Mouse (Mus musculus): ENCODE results near the gene Phactr3. TPM values are rescaled to one million over a fixed set of nuclear protein-coding genes. Genes with fewer than 3 reads are reported as not detected.
A peak's percentile ranks its signal among the peaks of the same experiment; 100 is the strongest.

Gene Phactr3
- polyA plus RNA-seq, 2 experiments, result 0.02 to 0.13 TPM

- Histone ChIP-seq H3K4me1 (replicated peaks; ENCODE audit: control insufficient read depth in 2 of 2, insufficient read depth in 2 of 2, low read length in 1 of 2) (no peaks in the 10 kb centered on the region), H3K9me3 (ENCODE audit: control insufficient read depth, low read length) (no peaks in the 10 kb centered on the region), H3K4me2 (ENCODE audit: low read depth) (no peak overlapping the region), H3K4me3 (ENCODE audit: insufficient read depth in 1 of 2, low read depth in 2 of 2, low read length in 2 of 2) (no peak overlapping the region), H3K27ac (no peak overlapping the region), H3K36me3 (replicated peaks; ENCODE audit: control insufficient read depth, insufficient read depth, low read depth) (no peaks in the 10 kb centered on the region), H3K27me3 (ENCODE audit: control insufficient read depth, insufficient read depth, low read length) (no peaks in the 10 kb centered on the region), H3K9ac (replicated peaks) (no peak overlapping the region)
- 32% methylated on average over 4 of the region's 4 CpGs for WGBS (ENCODE audit: insufficient replicate concordance)
- ATAC-seq (ENCODE audit: insufficient read depth) (no peak), DNase-seq (ENCODE audit: low read depth in 3 of 3, low spot score in 3 of 3) (no peak)
- TF ChIP-seq CTCF (IDR thresholded peaks at IDR 0.05; ENCODE audit: low read depth), result no peak
- TF ChIP-seq EP300 (IDR thresholded peaks at IDR 0.05; ENCODE audit: low read depth), result no peak
Observed at GRCm38 (mm10) chr2:178135713-178136112, 16.9 kb downstream of the Phactr3 start.

- Histone ChIP-seq H3K4me3 (ENCODE audit: insufficient read depth in 1 of 2, low read depth in 2 of 2, low read length in 2 of 2) (no peak overlapping the region), H3K36me3 (replicated peaks; ENCODE audit: control insufficient read depth, insufficient read depth, low read depth) (no peaks in the 10 kb centered on the region), H3K4me2 (ENCODE audit: low read depth) (no peak overlapping the region), H3K4me1 (replicated peaks; ENCODE audit: control insufficient read depth in 2 of 2, insufficient read depth in 2 of 2, low read length in 1 of 2) (no peaks in the 10 kb centered on the region), H3K27me3 (ENCODE audit: control insufficient read depth, insufficient read depth, low read length) (peaks cover 11% of the 10 kb centered on the region), H3K27ac (no peak overlapping the region), H3K9me3 (ENCODE audit: control insufficient read depth, low read length) (no peaks in the 10 kb centered on the region), H3K9ac (replicated peaks) (no peak overlapping the region)
- DNase-seq (ENCODE audit: low read depth in 3 of 3, low spot score in 3 of 3) (peak in 1 of 3 experiments; percentile 4), ATAC-seq (ENCODE audit: insufficient read depth) (no peak)
- 6% methylated on average over 3 of the region's 3 CpGs for WGBS (ENCODE audit: insufficient replicate concordance)
- no peak for TF ChIP-seq EP300 (IDR thresholded peaks at IDR 0.05; ENCODE audit: low read depth)
- peak; percentile 90 for TF ChIP-seq CTCF (IDR thresholded peaks at IDR 0.05; ENCODE audit: low read depth)
Observed at GRCm38 (mm10) chr2:178137518-178137917, 18.7 kb downstream of the Phactr3 start.

- TF ChIP-seq EP300 (IDR thresholded peaks at IDR 0.05; ENCODE audit: low read depth) (no peak), CTCF (IDR thresholded peaks at IDR 0.05; ENCODE audit: low read depth) (no peak)
- H3K4me1 ChIP-seq (replicated peaks; ENCODE audit: control insufficient read depth in 2 of 2, insufficient read depth in 2 of 2, low read length in 1 of 2), result no peaks in the 10 kb centered on the region
- no peak overlapping the region for H3K4me3 ChIP-seq (ENCODE audit: insufficient read depth in 1 of 2, low read depth in 2 of 2, low read length in 2 of 2)
- H3K9ac ChIP-seq (replicated peaks), result no peak overlapping the region
- no peak overlapping the region for H3K27ac ChIP-seq
- no peaks in the 10 kb centered on the region for H3K9me3 ChIP-seq (ENCODE audit: control insufficient read depth, low read length)
- peaks cover 14% of the 10 kb centered on the region for H3K27me3 ChIP-seq (ENCODE audit: control insufficient read depth, insufficient read depth, low read length)
- WGBS (ENCODE audit: insufficient replicate concordance), result 10% methylated on average over 8 of the region's 10 CpGs
- no peak overlapping the region for H3K4me2 ChIP-seq (ENCODE audit: low read depth)
- DNase-seq (ENCODE audit: low read depth in 3 of 3, low spot score in 3 of 3) (no peak), ATAC-seq (ENCODE audit: insufficient read depth) (no peak)
- no peaks in the 10 kb centered on the region for H3K36me3 ChIP-seq (replicated peaks; ENCODE audit: control insufficient read depth, insufficient read depth, low read depth)
Observed at GRCm38 (mm10) chr2:178141489-178141922, 22.7 kb downstream of the Phactr3 start.

- Histone ChIP-seq H3K9ac (replicated peaks) (no peak overlapping the region), H3K4me1 (replicated peaks; ENCODE audit: control insufficient read depth in 2 of 2, insufficient read depth in 2 of 2, low read length in 1 of 2) (no peaks in the 10 kb centered on the region), H3K27ac (no peak overlapping the region), H3K27me3 (ENCODE audit: control insufficient read depth, insufficient read depth, low read length) (peaks cover 14% of the 10 kb centered on the region), H3K4me3 (ENCODE audit: insufficient read depth in 1 of 2, low read depth in 2 of 2, low read length in 2 of 2) (no peak overlapping the region), H3K36me3 (replicated peaks; ENCODE audit: control insufficient read depth, insufficient read depth, low read depth) (no peaks in the 10 kb centered on the region), H3K9me3 (ENCODE audit: control insufficient read depth, low read length) (no peaks in the 10 kb centered on the region), H3K4me2 (ENCODE audit: low read depth) (no peak overlapping the region)
- ATAC-seq (ENCODE audit: insufficient read depth), result no peak
- no peak for TF ChIP-seq CTCF (IDR thresholded peaks at IDR 0.05; ENCODE audit: low read depth)
- no peak for TF ChIP-seq EP300 (IDR thresholded peaks at IDR 0.05; ENCODE audit: low read depth)
- WGBS (ENCODE audit: insufficient replicate concordance), result 10% methylated on average over 42 of the region's 42 CpGs
- no peak for DNase-seq (ENCODE audit: low read depth in 3 of 3, low spot score in 3 of 3)
Observed at GRCm38 (mm10) chr2:178142291-178143023, 23.7 kb downstream of the Phactr3 start.

- Histone ChIP-seq H3K36me3 (replicated peaks; ENCODE audit: control insufficient read depth, insufficient read depth, low read depth) (no peaks in the 10 kb centered on the region), H3K27me3 (ENCODE audit: control insufficient read depth, insufficient read depth, low read length) (peaks cover 14% of the 10 kb centered on the region), H3K4me1 (replicated peaks; ENCODE audit: control insufficient read depth in 2 of 2, insufficient read depth in 2 of 2, low read length in 1 of 2) (no peaks in the 10 kb centered on the region), H3K9me3 (ENCODE audit: control insufficient read depth, low read length) (no peaks in the 10 kb centered on the region), H3K4me3 (ENCODE audit: insufficient read depth in 1 of 2, low read depth in 2 of 2, low read length in 2 of 2) (no peak overlapping the region), H3K27ac (no peak overlapping the region), H3K4me2 (ENCODE audit: low read depth) (no peak overlapping the region), H3K9ac (replicated peaks) (no peak overlapping the region)
- ATAC-seq (ENCODE audit: insufficient read depth) (no peak), DNase-seq (ENCODE audit: low read depth in 3 of 3, low spot score in 3 of 3) (no peak)
- TF ChIP-seq EP300 (IDR thresholded peaks at IDR 0.05; ENCODE audit: low read depth), result no peak
- 23% methylated on average over 3 of the region's 3 CpGs for WGBS (ENCODE audit: insufficient replicate concordance)
Observed at GRCm38 (mm10) chr2:178143024-178143415, 24.2 kb downstream of the Phactr3 start.

All from liver, embryonic 14.5 days (tissue).